Mouse (Mus musculus): ENCODE results near the gene Nfe2. TPM values are rescaled to one million over a fixed set of nuclear protein-coding genes. Genes with fewer than 3 reads are reported as not detected.
A peak's percentile ranks its signal among the peaks of the same experiment; 100 is the strongest.

Gene Nfe2
- polyA plus RNA-seq, 1 experiment from 2014 or later: 171 TPM

GRCm38 (mm10) chr15:103214149-103214548 is 44.1 kb downstream of the Nfe2 start:
- DNase-seq: no peak

GRCm38 (mm10) chr15:103205156-103205555 is 53.0 kb downstream of the Nfe2 start:
- Histone ChIP-seq H3K9ac (no peak overlapping the region), H3K27me3 (no peaks in the 10 kb centered on the region), H3K4me3 (replicated peaks) (no peak overlapping the region), H3K4me2 (no peak overlapping the region), H3K9me3 (replicated peaks) (no peaks in the 10 kb centered on the region), H3K36me3 (peaks cover 94% of the 10 kb centered on the region), H3K27ac (no peak overlapping the region), H3K4me1 (replicated peaks) (no peaks in the 10 kb centered on the region; the same call in 1 of the 2 replicates)
- WGBS (ENCODE audit: insufficient replicate concordance): 76% methylated on average over 2 of the region's 2 CpGs
- DNase-seq: no peak
- ATAC-seq (ENCODE audit: low read depth): no peak

More at GRCm38 (mm10) chr15:103214149-103214548, 44.1 kb downstream of the Nfe2 start:
- 78% methylated on average over 2 of the region's 2 CpGs for WGBS (ENCODE audit: insufficient replicate concordance)
- H3K4me2 ChIP-seq: no peak overlapping the region
- no peaks in the 10 kb centered on the region for H3K9me3 ChIP-seq (replicated peaks)
- H3K27ac ChIP-seq: no peak overlapping the region
- ATAC-seq (ENCODE audit: low read depth): no peak
- peaks cover 50% of the 10 kb centered on the region for H3K36me3 ChIP-seq
- H3K4me1 ChIP-seq (replicated peaks): peaks cover 42% of the 10 kb centered on the region
- no peaks in the 10 kb centered on the region for H3K27me3 ChIP-seq
- no peak overlapping the region for H3K4me3 ChIP-seq (replicated peaks)
- no peak overlapping the region for H3K9ac ChIP-seq

DNA sequence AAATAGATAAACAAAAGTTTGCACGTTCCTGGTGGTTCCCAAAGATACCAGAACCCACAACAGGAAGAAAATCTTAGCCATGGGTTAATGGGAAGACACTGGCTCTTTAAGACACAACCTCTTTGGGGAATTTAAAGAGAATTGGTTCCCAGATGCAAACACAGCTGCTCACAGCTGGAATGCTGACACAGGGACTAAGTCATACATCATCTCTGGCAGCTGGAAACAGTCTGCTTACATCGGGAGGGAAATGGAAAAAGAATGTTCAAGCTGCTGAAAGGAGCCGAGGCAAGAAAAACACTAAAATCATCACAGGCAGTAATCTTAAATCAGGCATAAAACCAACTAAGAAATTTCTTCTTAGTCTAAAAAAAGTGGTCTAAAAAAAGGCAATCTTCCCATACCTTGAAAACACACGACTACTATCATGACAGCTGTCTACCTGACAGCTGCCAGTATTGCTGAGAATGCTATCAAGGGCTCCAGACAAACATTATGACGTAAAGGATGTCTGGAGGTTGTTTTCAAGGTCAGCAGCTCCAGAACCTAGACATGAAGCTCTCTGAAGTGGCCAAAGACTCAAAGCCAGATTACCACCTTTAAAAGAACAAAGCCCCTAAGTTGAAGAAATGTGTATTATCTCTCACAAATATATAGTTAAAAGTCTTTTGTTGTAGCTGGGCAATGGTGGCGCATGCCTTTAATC is 56.0 kb downstream of the Nfe2 start:
- no peak overlapping the region for H3K4me3 ChIP-seq (replicated peaks)
- H3K4me1 ChIP-seq (replicated peaks): no peaks in the 10 kb centered on the region; the same call in 1 of the 2 replicates
- ATAC-seq (ENCODE audit: low read depth) (no peak), DNase-seq (no peak)
- H3K9me3 ChIP-seq (replicated peaks): no peaks in the 10 kb centered on the region
- no peak overlapping the region for H3K4me2 ChIP-seq
- WGBS (ENCODE audit: insufficient replicate concordance): 71% methylated on average over 6 of the region's 6 CpGs
- H3K9ac ChIP-seq: no peak overlapping the region
- H3K27ac ChIP-seq: no peak overlapping the region
- no peaks in the 10 kb centered on the region for H3K27me3 ChIP-seq
- H3K36me3 ChIP-seq: peaks cover 95% of the 10 kb centered on the region

MicroRNAs encoded within 50 kb of the gene (microRNA counts, 519-probe panel; counts per million panel counts)
- microRNA mmu-miR-148b: 4,991 counts per million, percentile 51 among the panel's probes with 10 or more counts

Small RNA genes within 50 kb of the gene (microRNA-seq; reads per million reads assigned to microRNA genes)
- gene Mir148b: 538 reads per million, percentile 70 among the genes with 10 or more reads in this experiment

Other genes with a start within 250 kb of the Nfe2 start
- 0.31 and 0.42 TPM in 2 replicates for gene Hoxc4, start 239.5 kb downstream of the Nfe2 start, polyA plus RNA-seq (2015; fragmentation: Nextera tagmentation; extraction: Ambion mirVana)
- gene Smug1, start 91.3 kb downstream of the Nfe2 start, polyA plus RNA-seq (2015; fragmentation: Nextera tagmentation; extraction: Ambion mirVana): 5.0 and 6.4 TPM in 2 replicates
- 61.1 and 76.6 TPM in 2 replicates for gene Cbx5, start 18.6 kb downstream of the Nfe2 start, polyA plus RNA-seq (2015; fragmentation: Nextera tagmentation; extraction: Ambion mirVana)
- gene Hnrnpa1, start 18.0 kb downstream of the Nfe2 start, polyA plus RNA-seq (2015; fragmentation: Nextera tagmentation; extraction: Ambion mirVana): 436 and 495 TPM in 2 replicates
- 213 and 240 TPM in 2 replicates for gene Copz1, start 14.3 kb upstream of the Nfe2 start, polyA plus RNA-seq (2015; fragmentation: Nextera tagmentation; extraction: Ambion mirVana)
- gene Gpr84, start 52.2 kb upstream of the Nfe2 start, polyA plus RNA-seq (2015; fragmentation: Nextera tagmentation; extraction: Ambion mirVana): 0.28 and 0.29 TPM in 2 replicates
- gene Zfp385a, start 81.7 kb upstream of the Nfe2 start, polyA plus RNA-seq (2015; fragmentation: Nextera tagmentation; extraction: Ambion mirVana): 4.6 and 5.9 TPM in 2 replicates
- gene Itga5, start 108.4 kb upstream of the Nfe2 start, polyA plus RNA-seq (2015; fragmentation: Nextera tagmentation; extraction: Ambion mirVana): 12.9 and 15.8 TPM in 2 replicates
- 0.23 TPM in 1 of 2 replicates, not detected in the other for gene Gtsf1, start 172.1 kb upstream of the Nfe2 start, polyA plus RNA-seq (2015; fragmentation: Nextera tagmentation; extraction: Ambion mirVana)
- not detected in 2 replicates for gene Gtsf2, start 190.1 kb upstream of the Nfe2 start, polyA plus RNA-seq (2015; fragmentation: Nextera tagmentation; extraction: Ambion mirVana)
- gene Nckap1l, start 195.4 kb upstream of the Nfe2 start, polyA plus RNA-seq (2015; fragmentation: Nextera tagmentation; extraction: Ambion mirVana): 5.9 and 7.0 TPM in 2 replicates
- 0.16 and 0.41 TPM in 2 replicates for gene Pde1b, start 244.6 kb upstream of the Nfe2 start, polyA plus RNA-seq (2015; fragmentation: Nextera tagmentation; extraction: Ambion mirVana)

All from liver, embryonic 13.5 days (tissue).